Mouse (Mus musculus): ENCODE measurements around the gene Wscd2.
A peak's percentile ranks its signal among the peaks of the same experiment; 100 is the strongest.

Wscd2 gene

DNA sequence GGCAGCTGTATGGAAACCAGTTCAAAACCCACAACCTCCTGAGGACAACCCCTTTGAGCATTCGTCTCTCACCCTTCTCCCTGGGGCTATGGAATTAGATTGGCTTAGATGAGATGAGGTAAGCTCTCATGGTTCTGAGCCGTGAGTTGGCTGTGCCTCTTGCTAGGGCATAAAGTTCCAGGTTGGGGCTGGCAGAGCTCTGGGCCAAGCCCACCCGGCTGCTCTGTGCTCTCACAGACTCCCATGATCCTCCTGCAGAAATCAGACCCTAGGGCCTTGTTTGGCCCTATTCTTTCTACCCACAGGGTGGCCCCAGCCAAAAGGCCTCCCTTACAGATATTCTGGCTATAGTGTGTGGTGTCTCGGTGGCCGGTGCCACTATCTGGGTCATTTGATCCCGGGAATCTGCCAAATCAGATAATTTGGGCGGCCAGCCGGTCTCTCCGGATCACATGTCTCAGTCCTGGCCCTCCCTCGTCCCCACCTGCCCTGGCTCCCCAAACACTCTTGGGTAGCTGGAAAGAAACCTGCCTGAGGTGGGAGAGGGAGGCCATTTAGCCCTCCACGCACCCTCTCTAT lies 4.5 kb upstream of the Wscd2 start:
- DNase-seq (ENCODE audit: low read depth, low spot score): no peak

DNA sequence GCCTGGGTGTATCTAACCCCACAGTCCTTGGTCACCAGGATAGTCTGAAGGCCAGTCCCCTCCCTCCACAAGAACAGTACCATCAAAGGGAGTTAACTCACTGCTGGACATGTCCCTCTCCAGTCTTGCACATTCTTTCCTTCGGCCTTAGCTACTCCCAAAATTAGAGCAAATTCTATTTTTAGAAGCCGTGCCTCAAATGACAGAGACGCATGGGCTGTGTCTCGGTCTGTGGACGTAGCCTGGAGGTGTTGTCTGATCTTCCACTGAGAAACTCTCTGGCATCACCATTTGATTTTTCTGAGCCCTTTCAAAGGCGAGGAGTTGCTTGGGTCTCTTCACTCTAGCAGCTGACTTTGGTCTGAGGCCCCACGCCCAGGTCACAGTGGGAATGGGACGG lies 2.3 kb upstream of the Wscd2 start:
- DNase-seq (ENCODE audit: low read depth, low spot score): no peak

DNA sequence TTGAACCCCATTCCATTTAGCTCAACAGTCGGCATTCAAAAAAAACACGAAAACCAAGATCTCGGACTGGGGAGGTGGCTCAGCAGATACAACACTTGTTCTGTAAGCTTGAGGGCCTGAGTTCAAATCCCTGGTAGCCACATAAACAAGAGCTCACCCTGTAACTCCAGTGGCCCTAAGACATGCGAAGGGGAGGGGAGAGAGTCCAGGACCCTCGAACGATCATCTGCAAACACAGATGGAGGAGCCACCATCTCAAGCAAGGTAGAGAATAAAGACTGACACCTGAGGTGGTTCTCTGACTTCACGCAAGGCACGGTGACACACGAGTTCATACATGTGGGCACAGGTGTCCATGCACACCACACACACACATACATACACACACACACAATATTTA lies 516 bp upstream of the Wscd2 start:
- no peak for DNase-seq (ENCODE audit: low read depth, low spot score)

DNA sequence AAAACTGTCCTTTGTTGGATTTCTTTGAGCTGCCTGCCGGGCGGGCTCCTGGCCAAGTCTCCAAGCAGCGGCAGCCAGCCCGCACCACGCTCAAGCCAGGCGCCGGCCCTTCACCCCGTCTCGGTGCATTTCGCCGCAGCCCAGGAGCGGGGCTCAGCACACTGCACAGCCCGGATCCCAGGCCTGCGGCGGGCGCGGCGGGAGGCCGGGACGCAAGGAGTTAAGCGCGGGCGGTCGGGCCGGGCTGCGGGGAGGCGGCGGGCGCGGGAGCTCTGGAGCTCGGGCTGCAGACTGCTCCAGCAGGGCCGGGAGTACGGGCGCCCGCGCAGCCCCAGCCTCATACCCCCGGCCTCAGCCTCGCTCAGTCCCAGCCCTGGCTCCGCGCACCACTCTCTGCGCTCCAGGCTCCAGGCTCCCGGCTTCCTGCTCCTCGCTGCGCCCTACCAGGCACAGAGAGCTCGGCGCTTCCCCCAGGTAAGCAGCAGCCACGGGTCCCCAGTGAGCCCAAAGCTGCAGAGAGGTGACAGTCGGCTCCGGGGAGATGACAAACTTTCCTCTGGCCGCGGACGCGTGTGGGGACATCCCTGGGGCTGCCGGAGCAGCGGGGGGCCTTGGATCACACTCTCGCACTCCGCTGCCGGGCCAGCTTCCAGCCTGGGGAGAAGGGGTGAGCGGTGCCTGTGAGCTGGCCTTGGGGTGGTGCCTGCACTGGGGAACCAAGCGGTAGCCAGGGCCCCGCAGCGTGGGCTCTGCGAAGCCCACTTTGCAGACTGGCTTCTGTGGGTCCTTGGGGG lies 531 bp downstream of the Wscd2 start:
- DNase-seq (ENCODE audit: low read depth, low spot score): no peak

DNA sequence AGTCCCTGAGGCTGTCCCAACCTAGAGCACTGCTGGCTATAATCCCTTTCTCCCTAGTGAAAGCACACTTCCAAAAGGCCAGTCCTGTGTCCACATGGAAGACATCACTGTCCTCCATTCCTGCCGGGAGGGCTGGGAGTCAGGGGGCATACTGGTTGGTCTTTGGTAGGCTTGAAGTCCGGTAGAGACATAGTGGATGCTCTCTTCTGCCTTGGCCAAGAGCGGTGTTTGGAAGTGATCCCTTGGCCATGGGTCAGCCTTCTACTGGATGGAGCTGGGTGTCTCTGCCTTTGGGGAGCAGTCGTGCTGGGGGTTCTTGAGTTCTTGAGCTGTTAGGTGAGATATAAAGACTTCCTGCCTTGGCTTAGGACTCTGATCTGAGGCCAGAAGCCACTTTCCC lies 1.4 kb downstream of the Wscd2 start:
- DNase-seq (ENCODE audit: low read depth, low spot score): no peak

DNA sequence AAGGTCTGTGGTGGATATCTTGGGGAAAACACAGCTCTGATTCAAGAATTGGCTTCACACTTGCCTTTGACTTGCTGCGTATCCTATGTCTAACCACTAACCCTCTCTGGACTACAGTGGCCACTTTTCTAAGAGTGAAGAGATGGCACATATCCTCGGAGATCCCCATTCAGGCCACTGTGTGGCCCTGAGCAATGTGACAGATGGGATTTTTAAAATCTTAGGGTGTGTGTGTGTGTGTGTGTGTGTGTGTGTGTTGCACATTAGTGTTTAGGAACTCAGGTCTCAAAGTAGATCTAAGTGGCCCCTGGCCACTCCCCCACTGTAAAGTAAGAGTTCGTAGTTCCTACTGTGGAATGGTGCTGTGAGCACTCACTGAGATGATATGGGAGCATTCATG lies 1.9 kb downstream of the Wscd2 start:
- no peak for DNase-seq (ENCODE audit: low read depth, low spot score)

DNA sequence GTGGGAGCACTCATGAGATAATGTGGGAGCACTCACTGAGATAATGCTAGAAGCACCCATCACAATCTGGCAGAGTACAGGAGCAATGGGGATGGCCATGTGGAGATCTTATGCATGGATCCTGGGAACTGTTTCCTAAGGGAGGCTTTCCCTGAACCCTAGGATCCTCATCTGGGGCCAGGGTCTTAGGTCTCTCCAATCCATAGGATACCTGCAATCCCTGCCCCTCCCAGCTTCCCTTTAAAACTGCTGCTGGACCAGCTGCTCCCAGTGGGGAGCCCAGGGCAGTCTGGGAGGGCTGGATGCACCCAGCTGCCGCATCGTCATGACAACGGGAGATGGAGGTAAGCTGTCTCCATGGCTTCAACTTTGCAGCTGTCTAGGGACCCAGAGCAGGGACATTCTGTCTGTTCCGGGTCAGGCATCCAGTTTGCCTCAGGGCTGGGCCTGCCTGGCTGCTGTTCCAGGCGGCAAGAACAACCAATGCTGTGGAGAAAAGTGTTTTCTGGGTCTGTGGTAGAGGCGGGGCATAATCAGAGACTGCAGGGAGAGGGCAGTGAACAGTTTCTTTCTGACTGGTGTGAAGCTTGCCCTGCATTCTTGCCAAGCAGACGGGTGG lies 2.4 kb downstream of the Wscd2 start:
- DNase-seq (ENCODE audit: low read depth, low spot score): peak; percentile 4

DNA sequence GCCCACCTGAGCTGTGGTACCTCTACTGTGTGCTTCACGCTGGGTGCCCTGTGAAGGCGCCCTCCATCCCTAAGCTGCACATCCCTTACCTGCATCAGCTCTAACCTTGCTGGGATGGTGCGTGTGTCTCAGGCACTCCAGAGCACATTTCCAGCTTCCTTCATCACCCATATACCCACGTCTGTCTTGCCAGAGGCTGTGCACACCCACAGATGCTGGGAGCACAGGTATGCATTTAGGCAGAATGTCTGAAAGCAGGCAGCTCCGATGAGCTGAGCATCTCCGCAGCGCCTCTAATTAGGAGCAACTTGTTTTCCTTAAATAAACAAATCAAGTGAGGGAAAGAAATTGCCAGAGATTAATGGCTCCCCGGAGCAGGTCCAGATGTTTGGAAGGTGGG lies 3.9 kb downstream of the Wscd2 start:
- no peak for DNase-seq (ENCODE audit: low read depth, low spot score)

DNA sequence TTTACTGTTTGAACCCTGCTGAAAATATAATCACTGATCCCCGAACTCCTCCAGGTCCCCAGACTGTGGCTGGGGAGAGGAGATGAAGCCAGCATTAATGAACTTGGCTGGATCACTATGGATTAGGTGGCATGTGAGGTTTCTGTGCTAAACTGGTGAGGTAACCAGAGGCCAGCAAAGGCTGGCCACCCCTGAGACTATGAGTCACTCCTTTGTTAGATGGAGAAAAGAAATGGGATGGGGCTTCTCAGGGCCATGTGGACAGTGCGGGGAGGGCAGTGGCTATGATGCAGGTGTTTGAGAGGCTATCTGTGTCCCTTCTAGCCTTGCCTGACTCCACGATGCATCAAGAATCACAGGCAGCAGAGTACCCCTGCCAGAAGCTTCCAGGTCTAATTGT lies 6.8 kb downstream of the Wscd2 start:
- DNase-seq (ENCODE audit: low read depth, low spot score): no peak

DNA sequence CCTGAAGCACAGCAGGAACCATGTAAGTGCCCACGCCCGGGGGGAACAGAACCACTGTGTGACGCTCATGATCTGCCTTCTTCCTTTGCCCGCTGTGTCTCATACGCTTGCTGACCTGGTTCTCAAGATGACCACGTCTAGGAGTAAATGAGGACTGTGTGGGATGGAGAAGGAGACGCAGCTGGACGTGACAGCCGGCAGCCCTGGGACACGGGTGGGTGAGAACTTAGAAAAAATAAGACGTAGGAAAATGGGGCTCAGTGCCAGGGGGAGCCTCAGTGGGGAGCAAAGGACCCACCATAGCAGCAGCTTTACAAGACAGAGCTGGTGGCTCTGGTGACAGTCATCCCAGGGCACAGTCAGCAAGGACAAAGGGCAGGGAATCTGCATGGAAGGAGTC lies 9.3 kb downstream of the Wscd2 start:
- no peak for DNase-seq (ENCODE audit: low read depth, low spot score)

DNA sequence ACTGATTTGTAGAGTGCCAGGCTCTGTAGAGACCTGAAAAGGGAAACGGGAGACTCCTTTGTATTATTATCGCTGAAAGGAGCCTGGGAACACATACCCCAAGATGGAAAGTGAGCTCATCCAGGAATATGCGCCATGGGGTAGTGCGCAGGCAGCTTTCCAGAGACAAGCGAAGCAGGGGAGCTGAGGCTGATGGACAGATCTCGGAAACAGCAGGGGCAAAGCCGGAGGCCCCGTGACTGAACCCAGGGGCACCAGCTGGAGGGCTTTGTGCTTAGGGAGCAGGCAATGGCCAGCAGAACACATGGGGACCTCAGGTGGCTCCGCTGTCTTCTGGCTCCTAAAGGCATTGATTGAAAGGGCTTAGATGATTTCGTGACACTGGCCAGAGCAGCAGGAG lies 13.1 kb downstream of the Wscd2 start:
- DNase-seq (ENCODE audit: low read depth, low spot score): no peak

DNA sequence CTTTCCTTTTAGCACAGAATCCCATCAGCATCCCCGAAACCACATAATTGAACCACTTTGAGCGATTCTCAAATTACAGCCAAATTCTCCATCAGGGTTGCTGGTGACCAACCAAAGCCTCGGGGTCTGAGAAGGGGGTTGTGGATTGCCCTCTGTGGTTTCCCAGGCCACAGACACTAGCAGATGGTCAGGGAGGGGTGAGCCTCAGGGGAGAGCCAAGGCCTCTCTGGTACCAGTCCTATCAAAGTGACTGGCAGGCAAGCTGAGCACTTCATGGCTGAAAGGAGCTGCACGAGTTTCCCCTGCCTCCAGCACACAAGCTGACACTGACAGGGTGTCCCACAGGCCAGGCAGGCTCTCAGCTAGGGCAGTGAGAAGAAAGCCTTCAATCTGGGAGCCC lies 14.5 kb downstream of the Wscd2 start:
- DNase-seq (ENCODE audit: low read depth, low spot score): no peak

DNA sequence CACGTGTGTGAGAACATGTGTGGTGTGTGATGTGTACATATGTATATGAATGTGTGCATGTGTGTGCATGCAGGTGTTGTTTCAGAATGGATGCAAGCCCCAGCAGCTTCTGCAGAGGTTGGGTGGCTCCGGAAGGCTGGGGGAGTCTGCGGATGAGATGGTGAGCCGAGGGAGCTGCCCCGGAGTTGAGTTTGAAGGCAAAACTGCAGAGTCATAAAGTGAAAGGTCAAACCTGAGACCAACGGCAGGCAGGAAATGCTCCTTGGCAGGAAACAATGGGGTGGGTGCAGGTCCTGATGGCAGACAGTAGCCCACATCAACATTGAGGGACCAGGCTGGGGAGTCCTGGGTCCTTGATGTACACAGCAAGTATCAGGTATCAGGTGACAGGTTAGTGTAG lies 15.9 kb downstream of the Wscd2 start:
- no peak for DNase-seq (ENCODE audit: low read depth, low spot score)

DNA sequence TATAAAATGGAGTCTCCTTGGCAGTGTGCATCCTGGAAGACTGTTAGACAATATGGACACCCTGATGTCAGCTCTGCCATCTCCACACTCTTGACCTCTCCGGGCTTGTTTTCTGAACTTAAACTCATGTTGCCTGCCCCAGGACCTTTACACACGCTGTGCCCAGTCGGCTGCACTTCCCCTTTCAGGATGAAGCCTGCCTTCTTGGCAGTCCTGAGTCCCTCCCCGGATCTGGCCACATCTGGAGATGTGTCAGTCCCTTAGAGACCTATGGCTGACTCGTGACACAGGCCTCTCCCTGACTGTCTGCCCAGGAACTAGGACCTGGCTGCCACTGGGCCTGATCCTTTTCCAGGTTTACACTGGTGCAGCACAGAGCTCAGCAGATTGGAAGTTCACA lies 16.6 kb downstream of the Wscd2 start:
- DNase-seq (ENCODE audit: low read depth, low spot score): no peak

DNA sequence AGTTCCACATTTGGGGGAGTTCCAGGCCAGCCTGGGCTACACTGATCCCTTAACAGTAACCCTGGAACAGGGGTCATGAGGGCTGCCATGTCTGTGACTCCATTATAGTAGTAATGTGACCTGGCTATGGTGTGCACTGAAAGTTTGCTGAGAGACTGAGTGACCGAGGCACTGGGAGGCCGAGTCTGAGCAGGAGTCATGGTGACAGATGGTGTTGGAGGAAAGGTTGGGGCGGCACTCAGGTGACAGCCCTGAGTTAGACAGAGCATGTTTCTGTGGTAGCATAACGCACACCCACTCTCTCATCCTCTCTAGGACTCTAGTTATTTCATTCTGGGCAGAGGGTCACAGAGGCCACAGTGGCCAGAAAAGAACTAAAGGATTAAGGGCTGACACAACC lies 19.0 kb downstream of the Wscd2 start:
- no peak for DNase-seq (ENCODE audit: low read depth, low spot score)

DNA sequence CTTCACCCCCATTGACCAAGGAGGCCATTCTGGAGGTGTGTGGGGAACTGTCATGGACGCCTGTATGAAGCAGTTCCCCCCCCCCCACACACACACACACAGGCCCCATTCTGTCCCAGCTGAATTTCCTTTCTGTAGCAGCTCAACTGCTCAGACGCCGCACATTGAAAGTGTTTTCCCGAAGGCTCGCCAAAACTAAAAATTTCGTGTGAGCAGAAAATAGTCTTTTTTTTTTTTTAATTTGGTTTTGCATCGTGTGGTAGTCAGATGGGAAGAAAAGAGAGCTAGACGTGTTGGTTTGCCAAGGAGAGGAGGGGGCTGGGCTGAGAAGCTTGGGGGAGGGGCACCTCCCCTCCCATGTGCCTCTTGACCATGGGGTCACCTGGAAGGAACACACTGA lies 23.5 kb downstream of the Wscd2 start:
- no peak for DNase-seq (ENCODE audit: low read depth, low spot score)

DNA sequence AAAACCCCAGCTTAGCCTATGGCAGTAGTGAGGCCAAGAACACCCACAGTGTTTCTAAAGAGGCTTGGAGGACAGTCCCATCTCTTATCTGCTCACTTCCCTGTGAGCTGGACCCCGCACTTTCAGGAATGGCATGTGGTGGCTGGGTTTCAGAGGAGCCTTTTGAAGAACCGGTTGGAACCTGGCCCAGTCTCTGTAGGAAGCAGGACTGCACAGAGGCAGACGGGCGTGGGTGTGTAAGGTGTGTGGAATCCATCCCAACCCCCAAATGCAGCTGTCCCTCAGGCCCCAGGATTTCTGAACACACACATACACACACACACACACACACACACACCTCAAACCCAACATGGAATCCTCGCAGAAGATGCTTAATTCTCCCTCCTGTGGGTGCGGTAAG lies 23.9 kb downstream of the Wscd2 start:
- DNase-seq (ENCODE audit: low read depth, low spot score): no peak

DNA sequence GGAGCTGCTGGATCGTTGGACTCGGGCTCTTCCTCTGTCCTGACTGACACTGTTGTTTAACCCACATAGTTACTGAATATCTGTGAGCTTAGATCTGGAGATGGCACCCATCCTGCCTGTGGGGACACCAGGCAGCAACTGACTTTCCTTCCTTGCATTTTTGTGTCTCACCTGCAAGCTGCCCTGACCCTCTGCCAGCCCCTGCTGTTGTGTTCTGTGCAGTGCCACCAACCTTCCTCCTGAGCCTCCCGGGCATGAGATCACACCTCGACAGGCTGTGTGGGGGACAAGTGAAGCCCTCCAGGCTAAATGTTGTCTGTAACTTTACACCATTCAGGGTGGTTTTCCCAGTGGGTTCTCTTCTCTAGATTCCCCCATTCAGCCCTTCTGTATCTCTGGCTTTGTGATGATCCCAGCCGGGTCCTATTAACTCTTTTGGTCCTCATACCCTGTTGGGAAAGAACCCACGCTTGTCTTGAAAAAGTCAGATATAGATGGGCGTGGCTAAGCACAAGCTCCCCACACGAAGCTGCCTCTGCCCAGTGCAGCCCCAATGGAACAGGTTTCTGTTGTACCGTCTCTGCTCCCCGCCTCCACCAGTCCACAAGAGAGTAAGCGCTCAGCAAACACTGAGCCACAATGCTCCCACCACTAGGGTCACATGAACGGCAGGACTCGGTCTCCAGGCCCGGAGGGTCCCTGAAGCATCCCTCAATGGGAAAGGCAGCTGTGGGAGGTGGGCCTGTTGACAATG lies 26.2 kb downstream of the Wscd2 start:
- no peak for DNase-seq (ENCODE audit: low read depth, low spot score)

DNA sequence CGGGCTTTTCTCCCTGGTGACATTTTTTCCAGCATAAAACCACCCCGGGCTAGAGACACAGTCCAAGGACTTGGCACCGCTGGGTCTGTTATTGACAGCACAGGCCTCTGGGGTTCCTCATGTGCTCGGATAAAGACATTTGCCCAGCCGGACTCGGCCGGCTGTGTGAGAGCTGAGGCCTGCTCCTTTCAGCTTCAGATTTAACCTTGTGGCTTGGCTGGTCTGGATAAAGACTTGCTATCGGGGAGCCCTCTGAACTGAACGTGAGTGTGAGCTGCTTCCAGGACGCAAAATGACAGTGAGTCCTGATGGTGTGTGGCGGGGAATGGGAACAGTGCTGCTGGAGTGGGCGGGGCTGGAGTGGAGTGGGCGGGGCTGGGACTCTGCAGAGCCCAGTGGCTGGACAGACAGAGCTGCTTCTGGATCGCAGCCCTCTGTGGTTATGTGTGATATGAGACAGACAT lies 26.8 kb downstream of the Wscd2 start:
- DNase-seq (ENCODE audit: low read depth, low spot score): no peak

DNA sequence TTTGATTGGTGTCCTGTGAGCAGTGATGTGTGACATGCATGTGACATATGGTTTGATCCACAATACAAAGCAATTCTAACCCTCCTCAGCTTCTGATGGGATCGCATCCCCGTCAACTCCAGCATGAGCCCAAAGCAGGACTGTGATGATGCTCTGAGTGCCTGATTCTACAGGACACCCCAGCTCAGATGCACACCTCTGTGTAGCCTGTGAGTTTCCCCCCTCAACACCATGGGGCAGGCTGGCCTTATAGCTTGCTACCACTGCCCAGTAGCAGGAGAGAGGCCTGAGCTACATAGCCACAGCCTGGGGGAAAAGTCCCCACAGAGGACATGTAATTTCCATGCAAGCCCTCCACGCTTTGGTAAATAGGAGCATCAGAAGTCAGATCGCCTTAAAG lies 27.3 kb downstream of the Wscd2 start:
- DNase-seq (ENCODE audit: low read depth, low spot score): no peak

DNA sequence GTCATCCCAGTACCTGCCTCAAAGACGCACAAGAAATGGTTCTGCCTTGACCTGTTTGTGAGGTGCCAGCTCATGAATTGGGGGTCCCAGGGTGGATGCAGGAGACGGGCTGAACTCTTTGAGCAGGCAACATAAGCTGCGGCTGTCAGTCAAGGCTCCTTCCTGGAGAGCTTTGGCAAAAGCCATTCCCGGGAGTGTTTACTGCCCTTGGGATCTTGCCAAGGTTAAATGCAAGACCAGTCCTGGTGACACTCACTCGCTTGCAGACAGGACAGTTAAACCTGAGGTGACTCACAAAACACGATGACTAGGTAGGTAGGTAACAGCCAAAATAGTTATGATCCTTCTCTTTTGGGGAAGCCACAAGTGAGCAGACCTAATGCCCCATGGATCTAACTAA lies 30.9 kb downstream of the Wscd2 start:
- no peak for DNase-seq (ENCODE audit: low read depth, low spot score)

DNA sequence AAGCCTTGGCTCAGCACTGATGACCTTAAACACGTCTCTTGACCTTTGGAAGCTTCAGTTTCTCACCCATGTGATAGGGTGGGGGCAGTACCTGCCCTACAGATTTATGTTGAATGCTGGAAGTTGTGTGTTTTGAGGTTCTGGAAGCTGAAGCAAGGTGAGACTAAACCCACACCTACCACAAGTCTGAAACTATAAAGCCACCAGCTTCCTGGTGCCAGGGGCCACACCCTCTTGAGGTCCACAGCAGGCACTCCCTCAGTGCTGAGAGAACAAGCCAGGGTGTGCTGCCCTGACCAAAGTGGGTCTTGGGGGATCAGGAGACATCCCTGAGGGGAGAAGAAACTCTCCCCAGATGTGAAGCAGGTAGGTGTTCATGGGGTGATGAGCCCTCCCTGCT lies 48.7 kb downstream of the Wscd2 start:
- DNase-seq (ENCODE audit: low read depth, low spot score): no peak

DNA sequence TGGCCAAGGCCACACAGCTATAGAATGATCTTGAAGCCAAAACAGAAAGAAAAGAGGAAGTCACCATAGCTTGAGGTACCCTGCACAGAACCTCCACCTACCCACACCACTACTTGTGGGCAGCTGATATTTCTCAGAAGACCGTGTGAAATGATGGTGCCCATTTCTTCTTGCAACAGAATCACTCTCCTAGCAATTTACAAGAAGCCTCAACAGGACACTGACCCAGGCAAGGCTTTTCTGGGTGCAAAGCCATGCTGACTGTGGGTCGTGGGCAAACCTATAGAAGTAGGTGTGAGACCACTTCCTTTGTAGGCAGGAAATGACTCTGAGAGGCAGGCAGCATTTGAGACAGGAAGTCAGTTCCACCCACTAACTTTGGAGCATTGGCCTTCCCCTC lies 49.3 kb downstream of the Wscd2 start:
- DNase-seq (ENCODE audit: low read depth, low spot score): no peak
